Mouse (Mus musculus): ENCODE measurements around the gene Inca1.
A peak's percentile ranks its signal among the peaks of the same experiment; 100 is the strongest.

The Inca1 gene

DNA sequence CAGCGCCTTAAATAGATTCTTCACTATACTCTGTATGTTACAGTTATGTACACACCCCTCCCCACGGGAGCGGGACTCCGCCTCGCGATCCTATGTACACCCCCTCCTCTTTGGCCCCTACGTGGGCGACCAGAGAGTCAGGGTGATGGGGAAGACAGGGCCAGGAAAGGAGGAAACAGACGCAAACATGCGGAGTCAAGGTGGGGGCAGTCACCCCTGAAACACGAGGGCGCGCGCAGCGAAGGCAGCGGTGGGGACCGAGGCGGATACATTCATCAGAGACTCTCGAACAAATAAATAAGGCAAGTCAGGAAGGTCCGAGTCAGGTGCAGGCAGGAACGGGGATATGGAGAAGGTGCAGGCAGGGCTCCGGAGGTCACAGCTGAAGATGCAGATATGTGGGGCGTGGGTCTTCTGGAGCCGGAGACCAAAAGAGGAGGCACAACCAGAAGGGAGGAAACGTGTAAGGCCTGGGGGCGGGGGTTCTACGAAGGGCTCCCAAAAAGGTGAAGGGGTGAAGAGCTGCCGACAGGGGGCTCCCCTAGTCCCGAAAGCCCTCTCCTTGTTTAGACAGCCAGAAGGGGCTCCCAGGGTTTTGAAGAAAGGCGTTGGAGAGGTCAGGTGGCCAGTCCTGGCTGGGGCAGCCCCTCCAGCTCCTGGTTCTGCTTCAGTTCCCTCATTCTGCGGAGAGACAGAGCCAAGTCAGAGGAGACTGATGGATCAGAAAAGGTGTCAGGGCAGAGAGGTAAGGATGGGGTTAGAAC, 30.2 kb downstream of the Inca1 start:
- DNase-seq (ENCODE audit: low spot score) = peak; percentile 68

DNA sequence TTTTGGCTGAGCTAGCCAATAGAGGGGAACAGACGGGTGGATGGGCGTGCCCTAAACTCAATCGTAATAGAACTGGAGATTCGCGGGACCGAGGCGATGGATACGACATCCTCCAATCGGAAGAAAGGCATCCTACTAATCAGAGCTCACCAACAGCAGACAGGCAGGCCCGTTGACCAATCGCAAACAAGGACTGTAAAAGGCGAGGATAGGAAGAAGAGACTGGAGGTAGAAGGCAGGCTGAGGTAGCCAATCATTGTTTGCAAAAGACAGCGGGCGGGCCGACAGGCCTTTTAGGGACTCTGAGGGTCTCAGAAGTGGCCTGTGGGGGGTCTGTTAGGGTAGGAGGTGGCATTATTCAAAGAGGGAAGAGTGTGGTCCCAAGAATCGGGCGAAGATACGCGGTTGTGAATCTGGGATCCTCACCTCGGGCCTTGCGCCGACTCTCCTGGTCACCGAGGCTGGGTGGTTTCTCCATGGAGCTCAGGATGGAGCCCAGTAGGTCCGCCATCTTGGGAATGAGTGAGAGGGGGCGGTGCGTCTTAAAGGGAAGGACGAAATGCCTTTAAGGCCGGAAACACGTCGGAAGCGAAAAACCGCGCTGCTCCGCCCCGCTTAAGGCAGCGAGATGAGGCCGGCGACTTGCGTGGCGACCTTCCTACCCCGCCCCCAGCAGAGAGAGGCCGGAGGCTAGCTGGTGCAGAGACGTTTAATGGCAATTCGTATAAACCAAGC, 31.0 kb downstream of the Inca1 start, which contains the start of gene Spag7:
Spag7 (minus strand) TSS at position 646 of the 735 bp plus-strand sequence.
- peak; percentile 98 for DNase-seq (ENCODE audit: low spot score)

GRCm38 (mm10) chr11:70668335-70668770, 31.6 kb downstream of the Inca1 start:
- DNase-seq (ENCODE audit: low spot score) = no peak

GRCm38 (mm10) chr11:70667271-70668150, 32.4 kb downstream of the Inca1 start:
- no peak for DNase-seq (ENCODE audit: low spot score)

GRCm38 (mm10) chr11:70666687-70667086, 33.3 kb downstream of the Inca1 start:
- DNase-seq (ENCODE audit: low spot score) = no peak

GRCm38 (mm10) chr11:70664741-70665140, 35.2 kb downstream of the Inca1 start:
- no peak for DNase-seq (ENCODE audit: low spot score)

GRCm38 (mm10) chr11:70663957-70664356, 36.0 kb downstream of the Inca1 start:
- no peak for DNase-seq (ENCODE audit: low spot score)

DNA sequence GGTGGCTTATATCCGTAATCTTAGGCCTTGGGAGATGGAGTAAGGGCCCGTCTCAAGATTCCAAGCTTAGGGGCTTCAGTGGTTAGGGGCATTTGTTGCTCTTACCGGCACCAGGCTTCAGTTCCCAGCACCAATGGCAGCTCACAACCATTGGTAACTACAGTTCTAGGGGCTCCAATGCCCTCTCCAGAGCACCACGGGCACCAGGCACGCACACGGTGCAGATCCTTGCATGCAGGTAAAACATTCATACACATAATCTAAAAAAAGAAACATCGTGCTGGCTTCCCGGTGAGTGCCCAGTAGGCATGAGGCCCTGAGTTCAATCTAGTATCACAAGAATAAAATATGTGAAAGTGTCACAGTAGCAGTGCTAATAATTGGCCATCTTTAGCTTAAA, 36.9 kb downstream of the Inca1 start:
- DNase-seq (ENCODE audit: low spot score) = no peak

- no peak for DNase-seq (ENCODE audit: low spot score)
Measured at GRCm38 (mm10) chr11:70660571-70660970, 39.4 kb downstream of the Inca1 start.

- no peak for DNase-seq (ENCODE audit: low spot score)
Measured at GRCm38 (mm10) chr11:70658942-70659341, 41.0 kb downstream of the Inca1 start.

GRCm38 (mm10) chr11:70658521-70658920, 41.4 kb downstream of the Inca1 start:
- no peak for DNase-seq (ENCODE audit: low spot score)

DNA sequence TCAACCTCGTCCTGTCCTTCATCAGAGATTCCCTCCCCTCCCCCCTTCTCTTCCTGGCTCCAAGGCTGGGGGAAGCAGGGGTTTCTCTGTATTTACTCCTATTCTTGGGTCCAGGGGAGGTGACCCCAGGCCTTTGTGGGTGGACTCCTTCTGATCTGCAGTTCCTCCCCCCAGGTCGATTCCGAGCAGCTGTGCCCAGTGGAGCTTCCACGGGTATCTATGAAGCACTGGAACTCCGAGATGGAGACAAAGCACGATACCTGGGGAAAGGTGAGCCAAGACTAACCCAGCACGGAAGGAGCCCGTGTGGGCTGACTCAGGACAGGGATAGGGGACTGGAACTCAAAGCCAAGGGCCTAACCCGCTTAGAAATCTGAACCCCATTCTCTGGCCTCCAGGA, 42.0 kb downstream of the Inca1 start:
- no peak for DNase-seq (ENCODE audit: low spot score)

- no peak for DNase-seq (ENCODE audit: low spot score)
Measured at GRCm38 (mm10) chr11:70657573-70657972, 42.4 kb downstream of the Inca1 start.

DNA sequence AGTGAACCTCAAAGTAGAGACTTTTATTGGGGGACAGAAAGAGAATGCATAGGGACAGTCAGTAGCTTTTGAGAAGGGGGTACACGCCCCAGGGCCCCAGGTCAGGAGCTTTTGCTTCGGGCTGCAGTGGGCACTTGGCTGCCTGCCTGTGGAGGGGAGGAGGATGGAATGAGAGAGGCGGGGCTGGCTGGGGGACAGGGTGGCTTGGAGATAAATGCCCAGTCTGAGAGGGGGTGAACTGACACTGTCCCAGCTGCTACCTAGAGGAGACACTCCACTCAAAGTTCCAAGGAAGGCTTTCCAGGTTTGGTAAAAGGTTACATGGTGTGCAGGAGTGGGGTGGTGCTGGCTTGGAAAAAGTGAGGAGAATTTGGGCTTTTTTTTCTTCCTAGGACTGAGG, 43.0 kb downstream of the Inca1 start, which contains the start of gene Eno3:
Eno3 (plus strand) TSS at position 239 of the 400 bp plus-strand sequence.
- DNase-seq (ENCODE audit: low spot score) = no peak

- DNase-seq (ENCODE audit: low spot score) = no peak
Measured at GRCm38 (mm10) chr11:70656456-70656927, 43.5 kb downstream of the Inca1 start.

DNA sequence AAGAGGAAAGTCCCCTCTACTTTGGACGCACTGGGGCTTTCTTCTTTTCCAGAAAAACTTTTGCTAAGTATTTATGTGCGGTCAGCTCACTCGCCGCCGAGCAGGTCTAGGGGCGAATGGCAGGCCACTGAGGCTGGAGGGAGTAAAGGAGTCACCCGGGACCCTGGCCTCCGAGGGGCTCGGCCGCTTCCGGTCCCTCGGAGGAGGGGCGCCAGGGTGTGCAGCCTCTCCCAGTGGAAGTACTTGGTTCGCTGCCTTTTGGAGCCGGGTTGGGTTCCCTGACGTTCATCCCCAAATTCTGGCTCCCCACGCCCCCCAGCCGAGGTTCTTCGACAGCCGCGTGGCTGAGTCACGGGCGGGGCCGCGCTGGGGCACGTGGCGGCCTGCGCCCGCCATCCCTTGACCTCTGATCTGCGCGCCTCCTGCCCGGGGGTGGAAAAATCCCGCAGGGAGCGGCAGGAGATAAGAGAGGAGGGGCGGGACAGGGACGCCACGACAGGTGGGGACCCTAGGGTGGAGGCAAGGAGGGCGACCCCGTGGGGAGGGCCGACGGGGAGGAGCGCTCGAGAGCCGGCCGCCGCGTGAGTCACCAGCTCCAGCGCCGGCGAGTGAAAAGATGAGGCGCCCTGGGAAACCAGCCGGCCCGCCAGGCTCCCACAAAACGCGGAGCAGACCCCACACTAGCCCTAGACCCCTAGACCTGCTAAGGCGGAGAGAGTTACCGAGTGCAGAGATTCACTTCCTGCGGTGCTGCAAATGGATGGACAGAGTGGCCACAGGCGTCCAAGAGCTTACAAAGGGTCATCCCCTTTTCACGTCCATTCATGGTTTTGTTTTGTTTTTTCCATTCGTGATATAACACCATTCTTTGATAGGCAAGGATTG, 44.1 kb downstream of the Inca1 start:
- DNase-seq (ENCODE audit: low spot score) = peak; percentile 53

DNA sequence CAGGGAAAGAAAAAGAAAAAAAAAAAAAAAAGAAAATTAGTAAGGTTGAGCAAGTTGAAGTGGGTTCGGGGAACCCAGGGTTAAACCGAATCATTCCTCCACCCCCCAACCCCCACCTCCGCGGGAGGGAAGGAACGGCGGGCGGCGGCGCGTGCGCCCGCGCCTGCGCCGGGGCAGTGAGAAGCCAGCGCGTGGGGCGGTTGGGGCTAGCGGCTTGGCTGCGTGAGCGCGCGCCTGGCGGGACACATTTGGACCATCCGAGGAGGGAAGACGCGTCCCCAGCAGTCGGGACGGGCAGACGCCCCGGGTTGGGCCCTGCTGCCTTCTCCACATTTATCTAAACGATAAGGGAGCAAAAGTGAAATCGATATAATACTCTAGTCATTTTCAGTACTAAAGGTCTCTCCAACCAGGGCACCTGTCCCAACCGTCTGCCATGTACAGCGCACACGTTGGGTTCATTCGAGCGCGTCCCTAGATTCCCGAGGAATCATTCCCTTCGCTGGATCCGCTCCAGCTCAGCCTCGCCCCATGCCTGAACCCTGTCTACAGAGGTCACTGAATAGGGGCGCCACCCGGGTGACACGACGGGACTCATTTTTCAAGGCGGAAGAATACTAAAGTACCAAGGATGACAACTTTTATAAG, 44.9 kb downstream of the Inca1 start:
- DNase-seq (ENCODE audit: low spot score) = peak; percentile 71

DNA sequence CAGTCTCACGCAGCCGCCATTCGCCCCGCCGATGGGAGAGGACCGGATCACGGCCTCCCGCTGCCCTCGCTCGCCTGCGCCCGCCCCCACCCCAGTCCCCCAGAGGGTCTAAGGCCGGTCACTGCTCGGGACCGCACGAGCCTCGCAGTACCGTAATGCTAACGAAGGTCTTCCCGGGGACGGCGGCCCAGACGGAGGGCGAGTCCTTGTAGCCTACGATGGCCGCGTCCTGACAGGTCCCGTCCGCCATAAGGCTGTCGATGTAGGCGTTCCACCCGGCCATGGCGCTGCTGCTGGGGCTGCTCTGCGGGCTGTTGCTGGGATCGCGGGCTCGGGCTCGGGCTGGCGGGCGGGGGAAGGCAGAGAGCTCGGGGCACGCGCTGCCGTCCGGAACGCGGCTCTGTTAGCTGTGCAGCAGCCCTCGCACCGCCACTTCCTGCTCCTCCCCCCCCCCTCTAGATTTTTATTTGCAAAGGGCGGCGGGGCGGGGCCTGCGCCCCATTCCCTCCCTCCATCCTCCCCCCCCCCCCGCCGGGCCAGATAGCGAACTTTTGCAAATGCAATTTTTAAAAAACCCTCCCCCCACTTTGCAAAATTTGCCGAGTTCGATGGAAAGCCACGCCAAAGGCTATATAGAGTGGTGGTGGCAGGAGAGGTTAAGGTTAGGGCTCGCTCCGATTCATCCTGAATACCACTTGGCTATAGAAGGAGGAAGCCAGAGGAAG, 45.6 kb downstream of the Inca1 start, which contains the start of gene Pfn1:
Pfn1 (minus strand) TSS at position 447 of the 725 bp plus-strand sequence.
- DNase-seq (ENCODE audit: low spot score) = peak; percentile 52

- peak; percentile 54 for DNase-seq (ENCODE audit: low spot score)
Measured at GRCm38 (mm10) chr11:70653345-70654197, 46.4 kb downstream of the Inca1 start.
